Mouse (Mus musculus) adrenal gland, postnatal 4 days (tissue): ENCODE results near the gene Vmn1r215. TPM values are rescaled to one million over a fixed set of nuclear protein-coding genes. Genes with fewer than 3 reads are reported as not detected.
"Not testable (repeated sequence)": the region's sequence is repeated elsewhere in the genome, so short reads cannot be mapped to it uniquely, and the experiment has no call there.

Experiments used
- DNase-seq, 2 experiments: peaks; one replicate each; pipeline ENCODE4 v3.0.0; 2021 to 2022; ENCODE audit warnings: low spot score in 2 of 2, mixed read lengths in 2 of 2
- long read RNA-seq, 2 experiments: library from polyadenylated mRNA; stranded (forward); transcript quantifications; one replicate each; pipeline ENCODE4 v2.0.0; 2021
- total RNA-seq, 2 experiments: library from RNA; stranded (reverse); gene quantifications; 2 replicates each; pipeline ENCODE4 v1.2.3; 2021

Vmn1r215 gene
- total RNA-seq = not detected
- long read RNA-seq, experiment 1 = 0 reads
- long read RNA-seq, experiment 2 = 0 reads

GRCm38 (mm10) chr13:23067725-23068124 is at the start of gene Vmn1r215:
Vmn1r215 (plus strand) TSS chr13:23068025.
- no peak for DNase-seq

- DNase-seq = no peak
These were observed 49.7 kb upstream of the Vmn1r215 start for GRCm38 (mm10) chr13:23018158-23018557.

- no peak for DNase-seq
These were observed 43.0 kb upstream of the Vmn1r215 start for GRCm38 (mm10) chr13:23024812-23025211.

- no peak for DNase-seq
These were observed 37.7 kb upstream of the Vmn1r215 start, which contains the start of gene Vmn1r214 for GRCm38 (mm10) chr13:23030118-23030517. Vmn1r214 (plus strand) TSS chr13:23030418.

- DNase-seq = no peak
These were observed 10.0 kb upstream of the Vmn1r215 start for GRCm38 (mm10) chr13:23057778-23058177.

- no peak for DNase-seq
These were observed 1.5 kb downstream of the Vmn1r215 start for GRCm38 (mm10) chr13:23069312-23069711.

GRCm38 (mm10) chr13:23094386-23094785 is 26.6 kb downstream of the Vmn1r215 start:
- no peak for DNase-seq

- DNase-seq = not testable (repeated sequence)
These were observed 50.3 kb downstream of the Vmn1r215 start, which contains the start of gene Vmn1r217 for GRCm38 (mm10) chr13:23118126-23118525. Vmn1r217 (minus strand) TSS chr13:23118226.

GRCm38 (mm10) chr13:23120611-23121010 is 52.8 kb downstream of the Vmn1r215 start:
- no peak for DNase-seq

Other genes starting within 250 kb of the Vmn1r215 start
- gene Vmn1r210, start 236.7 kb upstream of the Vmn1r215 start, total RNA-seq = not detected
- not detected for gene Vmn1r211, start 210.5 kb upstream of the Vmn1r215 start, total RNA-seq
- not detected for gene Vmn1r212, start 183.8 kb upstream of the Vmn1r215 start, total RNA-seq
- gene Vmn1r213, start 60.4 kb upstream of the Vmn1r215 start, total RNA-seq = not detected
- not detected for gene Vmn1r214, start 37.6 kb upstream of the Vmn1r215 start, total RNA-seq
- gene Vmn1r217, start 50.2 kb downstream of the Vmn1r215 start, total RNA-seq = not detected
- not detected for gene Vmn1r218, start 65.1 kb downstream of the Vmn1r215 start, total RNA-seq
- not detected for gene Vmn1r219, start 91.3 kb downstream of the Vmn1r215 start, total RNA-seq
- not detected for gene Vmn1r220, start 120.0 kb downstream of the Vmn1r215 start, total RNA-seq
- not detected for gene Vmn1r221, start 146.1 kb downstream of the Vmn1r215 start, total RNA-seq
- not detected for gene Vmn1r222, start 167.9 kb downstream of the Vmn1r215 start, total RNA-seq
- not detected for gene Vmn1r223, start 179.1 kb downstream of the Vmn1r215 start, total RNA-seq